ENCODE assay signal across 11 mouse cellular contexts in the genomic region with DNA sequence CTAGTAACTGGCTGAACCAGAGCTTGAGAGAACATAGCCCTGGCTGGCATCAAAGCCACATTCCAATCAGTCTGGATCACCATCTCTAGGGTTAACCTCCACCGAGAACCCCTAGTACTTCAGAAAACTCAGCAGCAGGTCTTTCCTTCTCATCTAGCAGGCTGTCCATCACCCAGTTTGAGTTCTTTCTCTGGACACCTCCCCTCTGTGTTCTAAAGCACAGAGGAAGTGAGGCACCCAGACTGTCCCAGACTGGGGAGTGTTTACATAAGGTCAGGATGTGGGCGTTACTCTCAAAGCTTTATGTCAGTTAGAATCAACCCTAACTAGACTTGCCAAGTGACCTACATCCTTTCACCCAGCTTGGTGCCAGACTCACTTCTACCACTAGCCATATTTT. TPM values are rescaled to one million over a fixed set of nuclear protein-coding genes. Genes with fewer than 3 reads are reported as not detected.
DNase-seq lines count a peak whose midpoint lies in the region; ATAC-seq lines count a peak whose summit lies in the region.
"Had no signal": no experiment of that assay in that cellular context is flagged by ENCODE, and none has a peak within 500 bp of the region (broad histone marks: within the 10 kb centered on the region; RNA-seq: fewer than 3 reads in every experiment).

No protein-coding gene starts in this region.

- peak; percentile 26 for DNase-seq in 3134 (ENCODE audit: extremely low read depth, insufficient read length, low spot score)
- DNase-seq in 3T3-L1 (ENCODE audit: low read depth, low spot score) = peak; percentile 64
- peak; percentile 68 for DNase-seq in naive thymus-derived CD4-positive, alpha-beta T cell, adult 2 months (ENCODE audit: low read depth)
- DNase-seq in layer of hippocampus, adult 9-10 months (ENCODE audit: low spot score) = no peak
- DNase-seq in cerebellum, adult 9-10 months = no peak
- DNase-seq: cerebellum, adult 9-11 months had no signal

- H3K9ac ChIP-seq in intestine, embryonic 16.5 days (ENCODE audit: low read depth, low read length) = no peak overlapping the region
- H3K9ac ChIP-seq: forebrain, embryonic 12.5 days; hindbrain, embryonic 15.5 days; midbrain, embryonic 15.5 days had no signal

- no peaks in the 10 kb centered on the region for H3K36me3 ChIP-seq in intestine, embryonic 16.5 days (ENCODE audit: control insufficient read depth, insufficient read depth, low read length)
- H3K36me3 ChIP-seq: forebrain, embryonic 12.5 days; hindbrain, embryonic 15.5 days; midbrain, embryonic 15.5 days had no signal

- H3K4me2 ChIP-seq in intestine, embryonic 16.5 days (ENCODE audit: low read depth, low read length) = no peak overlapping the region
- H3K4me2 ChIP-seq: forebrain, embryonic 12.5 days; hindbrain, embryonic 15.5 days; midbrain, embryonic 15.5 days had no signal

- ATAC-seq in intestine, embryonic 16.5 days = peak; percentile 42; the same call in 1 of the 2 replicates
- no peak for ATAC-seq in erythroblast, adult 5-6 weeks (replicated peaks; ENCODE audit: low FRiP score, poor library complexity, severe bottlenecking)
- ATAC-seq: midbrain, embryonic 15.5 days had no signal

- H3K27ac ChIP-seq in intestine, embryonic 16.5 days (ENCODE audit: low read length) = no peak overlapping the region
- H3K27ac ChIP-seq: forebrain, embryonic 12.5 days; hindbrain, embryonic 15.5 days; midbrain, embryonic 15.5 days had no signal

- H3K4me3 ChIP-seq in intestine, embryonic 16.5 days (ENCODE audit: low read length) = no peak overlapping the region
- H3K4me3 ChIP-seq: forebrain, embryonic 12.5 days; hindbrain, embryonic 15.5 days; midbrain, embryonic 15.5 days had no signal

- no peaks in the 10 kb centered on the region for H3K27me3 ChIP-seq in intestine, embryonic 16.5 days (replicated peaks; ENCODE audit: control insufficient read depth, insufficient read depth, low read length)
- H3K27me3 ChIP-seq: forebrain, embryonic 12.5 days; hindbrain, embryonic 15.5 days; midbrain, embryonic 15.5 days had no signal

- 33% methylated on average over 2 of the region's 2 CpGs for WGBS in intestine, embryonic 16.5 days

- H3K4me1 ChIP-seq in intestine, embryonic 16.5 days (ENCODE audit: control insufficient read depth, insufficient read depth, low read length) = peaks cover 9% of the 10 kb centered on the region; the same call in 1 of the 2 replicates
- H3K4me1 ChIP-seq: forebrain, embryonic 12.5 days; hindbrain, embryonic 15.5 days; midbrain, embryonic 15.5 days had no signal

- no peaks in the 10 kb centered on the region for H3K9me3 ChIP-seq in intestine, embryonic 16.5 days (ENCODE audit: control insufficient read depth, low read length)
- H3K9me3 ChIP-seq: forebrain, embryonic 12.5 days; hindbrain, embryonic 15.5 days; midbrain, embryonic 15.5 days had no signal

RNA-seq across cellular contexts. Expression of a gene that starts 24.9 kb away (rescaled TPM):
- polyA plus RNA-seq in intestine, embryonic 16.5 days (2015; fragmentation: Nextera tagmentation; extraction: Ambion mirVana) = 37.6 and 37.7 TPM in 2 replicates
- 1.2 and 2.3 TPM in 2 replicates for total RNA-seq in erythroblast, adult 5-6 weeks (2015; ENCODE audit: low replicate concordance)
- total RNA-seq in erythroblast, adult 5-6 weeks (2017; ENCODE audit: low replicate concordance) = 0.09 and 2.6 TPM in 2 replicates

Comparison
In these comparisons a context has a peak if more than half of its experiments do, and no peak if none do; other contexts are left out.
1. DNase-seq: peak in 3134 (single experiment), 3T3-L1 (single experiment) and naive thymus-derived CD4-positive, alpha-beta T cell, adult 2 months (single experiment); none in layer of hippocampus, adult 9-10 months (single experiment) and cerebellum, adult 9-10 months (single experiment).